Mouse (Mus musculus): ENCODE data around the gene Dennd4a. TPM values are rescaled to one million over a fixed set of nuclear protein-coding genes. Genes with fewer than 3 reads are reported as not detected.

The Dennd4a gene
- polyA plus RNA-seq, 1 experiment from 2014 or later, result 13.7 TPM

DNA sequence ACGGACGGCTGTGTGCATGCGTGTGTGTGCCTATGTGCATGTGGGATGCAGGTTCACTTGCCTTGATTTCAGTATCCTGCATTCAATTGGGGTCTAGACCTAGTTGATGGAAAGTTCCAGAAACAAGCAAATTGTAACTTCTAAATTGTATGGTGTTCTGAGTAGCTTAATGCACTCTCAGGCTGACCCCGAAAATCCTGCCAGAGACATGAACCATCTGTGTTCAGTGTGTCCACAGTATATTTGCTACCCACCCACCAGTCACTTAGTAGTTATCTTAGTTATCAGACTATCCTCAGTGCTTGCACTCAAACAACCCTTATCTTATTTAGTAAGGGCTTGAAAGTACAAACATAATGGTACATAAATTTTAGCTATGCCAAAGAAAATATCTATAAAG, 130.5 kb downstream of the Dennd4a start:
- no peaks in the 10 kb centered on the region for H3K36me3 ChIP-seq (replicated peaks; ENCODE audit: insufficient read depth, low read length)
- no peak overlapping the region for H3K4me2 ChIP-seq (ENCODE audit: low read depth, low read length)
- H3K4me1 ChIP-seq (ENCODE audit: insufficient read depth), result peaks cover 3% of the 10 kb centered on the region
- no peak overlapping the region for H3K4me3 ChIP-seq (ENCODE audit: low read depth, low read length)
- H3K9me3 ChIP-seq (ENCODE audit: low read length), result no peaks in the 10 kb centered on the region
- TF ChIP-seq CTCF (IDR thresholded peaks at IDR 0.05; ENCODE audit: low read depth) (no peak), EP300 (IDR thresholded peaks at IDR 0.05; ENCODE audit: low read depth) (no peak)
- no peak overlapping the region for H3K9ac ChIP-seq (replicated peaks)
- DNase-seq (no peak), ATAC-seq (no peak)
- 73% methylated on average over 4 of the region's 4 CpGs for whole genome bisulfite sequencing (ENCODE audit: insufficient replicate concordance)
- H3K27ac ChIP-seq (ENCODE audit: low read depth), result no peak overlapping the region
- H3K27me3 ChIP-seq (ENCODE audit: insufficient read depth, low read length), result no peaks in the 10 kb centered on the region

- H3K4me1 ChIP-seq (ENCODE audit: insufficient read depth), result peaks cover 5% of the 10 kb centered on the region
- H3K9me3 ChIP-seq (ENCODE audit: low read length), result no peaks in the 10 kb centered on the region
- TF ChIP-seq CTCF (IDR thresholded peaks at IDR 0.05; ENCODE audit: low read depth) (no peak), EP300 (IDR thresholded peaks at IDR 0.05; ENCODE audit: low read depth) (no peak)
- no peak for ATAC-seq
- DNase-seq, result no peak
- H3K27ac ChIP-seq (ENCODE audit: low read depth), result no peak overlapping the region
- 47% methylated on average over 11 of the region's 11 CpGs for WGBS (ENCODE audit: insufficient replicate concordance)
- H3K4me3 ChIP-seq (ENCODE audit: low read depth, low read length), result no peak overlapping the region
- no peak overlapping the region for H3K4me2 ChIP-seq (ENCODE audit: low read depth, low read length)
- H3K36me3 ChIP-seq (replicated peaks; ENCODE audit: insufficient read depth, low read length), result no peaks in the 10 kb centered on the region
- H3K9ac ChIP-seq (replicated peaks), result no peak overlapping the region
- H3K27me3 ChIP-seq (ENCODE audit: insufficient read depth, low read length), result no peaks in the 10 kb centered on the region
Measured at GRCm38 (mm10) chr9:64943997-64944396, 132.9 kb downstream of the Dennd4a start.

DNA sequence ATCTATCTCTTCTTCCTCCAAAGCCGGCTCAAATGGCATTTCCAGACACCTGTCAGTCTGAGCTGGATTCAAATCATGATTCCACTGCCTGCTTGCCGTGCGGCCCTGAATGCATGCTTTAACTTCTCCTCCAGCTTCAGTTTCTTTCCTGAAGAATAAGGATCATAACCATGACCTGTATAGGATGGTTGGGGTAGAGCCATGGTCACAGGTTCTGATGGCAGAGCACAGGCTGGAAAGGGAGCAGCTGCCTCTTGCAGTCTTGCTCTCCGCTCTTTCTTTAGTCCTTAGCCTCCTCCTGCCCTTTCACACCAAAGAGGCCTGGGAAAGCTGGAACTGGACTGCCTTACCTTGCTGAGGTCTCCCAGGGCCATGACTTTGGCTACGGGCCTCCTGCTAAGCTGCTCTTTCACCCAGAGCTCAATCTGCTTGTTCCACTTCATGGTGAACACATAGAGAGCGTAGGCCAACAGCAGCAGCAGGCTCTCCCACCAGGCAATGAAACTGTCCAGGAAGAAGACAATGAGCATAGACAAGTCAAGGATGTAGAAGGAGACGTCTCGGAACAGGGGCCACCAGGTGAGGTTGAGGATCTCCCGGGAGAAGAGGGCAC, 136.4 kb downstream of the Dennd4a start:
- TF ChIP-seq CTCF (IDR thresholded peaks at IDR 0.05; ENCODE audit: low read depth) (no peak), EP300 (IDR thresholded peaks at IDR 0.05; ENCODE audit: low read depth) (no peak)
- Histone ChIP-seq H3K4me3 (ENCODE audit: low read depth, low read length) (no peak overlapping the region), H3K4me2 (ENCODE audit: low read depth, low read length) (no peak overlapping the region), H3K27ac (ENCODE audit: low read depth) (no peak overlapping the region), H3K9ac (replicated peaks) (no peak overlapping the region), H3K36me3 (replicated peaks; ENCODE audit: insufficient read depth, low read length) (no peaks in the 10 kb centered on the region), H3K27me3 (ENCODE audit: insufficient read depth, low read length) (0 out of 2 replicates have a peak, but pooled peaks cover 8% of the 10 kb centered on the region), H3K9me3 (ENCODE audit: low read length) (no peaks in the 10 kb centered on the region), H3K4me1 (ENCODE audit: insufficient read depth) (peaks cover 4% of the 10 kb centered on the region)
- DNase-seq, result no peak
- 73% methylated on average over 9 of the region's 9 CpGs for WGBS (ENCODE audit: insufficient replicate concordance)
- ATAC-seq, result no peak

GRCm38 (mm10) chr9:64951161-64951657, 140.1 kb downstream of the Dennd4a start, which contains the start of gene Slc24a1:
Gene Slc24a1 (minus strand): TSS chr9:64951607.
- Histone ChIP-seq H3K4me2 (ENCODE audit: low read depth, low read length) (no peak within 1 kb of the TSS), H3K27ac (ENCODE audit: low read depth) (no peak within 1 kb of the TSS), H3K9ac (replicated peaks) (no peak within 1 kb of the TSS), H3K9me3 (ENCODE audit: low read length) (no peaks in the 10 kb centered on the region), H3K27me3 (ENCODE audit: insufficient read depth, low read length) (0 out of 2 replicates have a peak, but pooled peaks cover 8% of the 10 kb centered on the region), H3K4me3 (ENCODE audit: low read depth, low read length) (no peak within 1 kb of the TSS), H3K36me3 (replicated peaks; ENCODE audit: insufficient read depth, low read length) (no peaks in the 10 kb centered on the region), H3K4me1 (ENCODE audit: insufficient read depth) (peaks cover 12% of the 10 kb centered on the region)
- ATAC-seq (no peak), DNase-seq (no peak)
- WGBS (ENCODE audit: insufficient replicate concordance), result 50% methylated on average over 11 of the region's 11 CpGs
- TF ChIP-seq CTCF (IDR thresholded peaks at IDR 0.05; ENCODE audit: low read depth) (no peak), EP300 (IDR thresholded peaks at IDR 0.05; ENCODE audit: low read depth) (no peak)

- Histone ChIP-seq H3K4me3 (ENCODE audit: low read depth, low read length) (no peak overlapping the region), H3K36me3 (replicated peaks; ENCODE audit: insufficient read depth, low read length) (no peaks in the 10 kb centered on the region), H3K4me2 (ENCODE audit: low read depth, low read length) (no peak overlapping the region), H3K27me3 (ENCODE audit: insufficient read depth, low read length) (0 out of 2 replicates have a peak, but pooled peaks cover 8% of the 10 kb centered on the region), H3K27ac (ENCODE audit: low read depth) (no peak overlapping the region), H3K9me3 (ENCODE audit: low read length) (no peaks in the 10 kb centered on the region), H3K9ac (replicated peaks) (no peak overlapping the region), H3K4me1 (ENCODE audit: insufficient read depth) (peaks cover 14% of the 10 kb centered on the region)
- 37% methylated on average over 5 of the region's 5 CpGs for WGBS (ENCODE audit: insufficient replicate concordance)
- TF ChIP-seq EP300 (IDR thresholded peaks at IDR 0.05; ENCODE audit: low read depth), result no peak
- no peak for TF ChIP-seq CTCF (IDR thresholded peaks at IDR 0.05; ENCODE audit: low read depth)
- DNase-seq (no peak), ATAC-seq (no peak)
Measured at GRCm38 (mm10) chr9:64952055-64952454, 140.9 kb downstream of the Dennd4a start.

DNA sequence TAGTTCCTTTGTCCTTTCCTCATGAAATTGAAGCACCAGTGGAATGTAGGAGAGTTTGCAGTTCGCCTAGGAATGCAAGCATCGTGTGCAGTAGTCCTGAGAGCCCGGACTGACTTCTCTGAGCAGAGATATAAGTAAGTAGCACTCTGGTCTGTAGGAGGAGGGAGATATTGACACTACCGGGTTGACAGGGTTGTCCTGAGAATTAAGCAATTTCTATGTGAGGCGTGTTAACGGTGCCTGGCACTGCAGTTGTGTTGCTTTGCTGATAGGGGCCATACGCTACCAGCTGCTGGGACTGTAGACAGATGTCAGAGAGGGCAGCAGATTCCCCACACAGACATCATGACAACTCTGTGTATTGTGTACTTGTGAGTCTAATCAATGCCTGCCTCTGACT, 142.1 kb downstream of the Dennd4a start:
- Histone ChIP-seq H3K9me3 (ENCODE audit: low read length) (no peaks in the 10 kb centered on the region), H3K4me2 (ENCODE audit: low read depth, low read length) (no peak overlapping the region; the same call in 1 of the 2 replicates), H3K9ac (replicated peaks) (no peak overlapping the region), H3K27ac (ENCODE audit: low read depth) (no peak overlapping the region), H3K36me3 (replicated peaks; ENCODE audit: insufficient read depth, low read length) (no peaks in the 10 kb centered on the region), H3K27me3 (ENCODE audit: insufficient read depth, low read length) (0 out of 2 replicates have a peak, but pooled peaks cover 8% of the 10 kb centered on the region), H3K4me3 (ENCODE audit: low read depth, low read length) (no peak overlapping the region), H3K4me1 (ENCODE audit: insufficient read depth) (peaks cover 13% of the 10 kb centered on the region)
- peak; percentile 83 for ATAC-seq
- WGBS (ENCODE audit: insufficient replicate concordance), result 31% methylated on average over 7 of the region's 7 CpGs
- DNase-seq, result peak; percentile 22
- TF ChIP-seq EP300 (IDR thresholded peaks at IDR 0.05; ENCODE audit: low read depth), result no peak
- TF ChIP-seq CTCF (IDR thresholded peaks at IDR 0.05; ENCODE audit: low read depth), result no peak

All from liver, postnatal 0 days (tissue).